Mouse (Mus musculus) embryonic fibroblast, embryonic 13.5 days (primary cell): ENCODE data around the gene Tnfsf14.

Experiments used
- CTCF ChIP-seq: IDR thresholded peaks from 2 replicates; pipeline ENCODE4 v1.5.1; 2011; ENCODE audit warnings: mild to moderate bottlenecking, control low read depth, low read length, moderate library complexity, borderline replicate concordance; ENCODE audit not compliant: insufficient read depth
- POLR2A ChIP-seq: IDR thresholded peaks from 2 replicates; pipeline ENCODE4 v1.6.1; 2011; ENCODE audit warnings: low read depth, mild to moderate bottlenecking, control low read depth, low read length, moderate library complexity

- TF ChIP-seq CTCF (no peak), POLR2A (no peak)
These were observed 44.8 kb downstream of the Tnfsf14 start, which contains the start of gene Cd70 for GRCm38 (mm10) chr17:57148994-57149803.
